Mouse (Mus musculus) kidney, postnatal 0 days (tissue): ENCODE measurements around the gene Golm1. TPM values are rescaled to one million over a fixed set of nuclear protein-coding genes. Genes with fewer than 3 reads are reported as not detected.

Source experiments
- ATAC-seq: fragments of 200-750 bp; cut with Nextera tagmentation; replicated peaks from 2 replicates; pipeline ENCODE4 v1.8.0; 2017; ENCODE audit warnings: low read depth, moderate number of reproducible peaks, moderate TSS enrichment, moderate library complexity; ENCODE audit not compliant: low FRiP score
- DNase-seq: peaks from one replicate; pipeline ENCODE4 v3.0.0-alpha.2; 2016; ENCODE audit warnings: low spot score
- H3K27ac ChIP-seq: fragments of 300-500 bp; sonication (generic); 2 replicates; pipeline ENCODE4 v1.5.1; 2014; ENCODE audit warnings: mild to moderate bottlenecking
- H3K27me3 ChIP-seq: fragments of 300-500 bp; sonication (generic); 2 replicates; pipeline ENCODE4 v1.6.1; 2014; ENCODE audit warnings: low read length, mixed read lengths; ENCODE audit not compliant: insufficient read depth
- H3K36me3 ChIP-seq: fragments of 300-500 bp; sonication (generic); 2 replicates; pipeline ENCODE4 v1.6.1; 2014; ENCODE audit warnings: low read length, mixed read lengths; ENCODE audit not compliant: insufficient read depth
- H3K4me1 ChIP-seq: fragments of 300-500 bp; sonication (generic); replicated peaks from 2 replicates; pipeline ENCODE4 v1.6.1; 2014; ENCODE audit warnings: antibody characterized with exemption, low read length, mixed read lengths; ENCODE audit not compliant: insufficient read depth
- H3K4me2 ChIP-seq: fragments of 300-500 bp; sonication (generic); 2 replicates; pipeline ENCODE4 v1.6.1; 2014; ENCODE audit warnings: mild to moderate bottlenecking, low read length, moderate library complexity, mixed read lengths
- H3K4me3 ChIP-seq: fragments of 300-500 bp; sonication (generic); replicated peaks from 2 replicates; pipeline ENCODE4 v1.5.1; 2014; ENCODE audit warnings: low read depth, low read length
- H3K9ac ChIP-seq: fragments of 300-500 bp; sonication (generic); 2 replicates; pipeline ENCODE4 v1.6.1; 2014; ENCODE audit warnings: low read depth, low read length
- H3K9me3 ChIP-seq: fragments of 300-500 bp; sonication (generic); replicated peaks from 2 replicates; pipeline ENCODE4 v1.6.1; 2016; ENCODE audit warnings: low read length, inconsistent platforms, mixed read lengths
- CTCF ChIP-seq: IDR thresholded peaks from 2 replicates; pipeline ENCODE4 v1.5.1; 2016; ENCODE audit warnings: antibody characterized with exemption, low read depth, mild to moderate bottlenecking, moderate library complexity
- WGBS: fragments of 180-500 bp; shearing (Covaris S2); extraction: QIAGEN DNeasy Blood & Tissue Kit; methylation state at CpG from one replicate; pipeline ENCODE4 v1.1.7; 2014; 5-methylcytosine and 5-hydroxymethylcytosine counted together
- polyA plus RNA-seq: library from polyadenylated mRNA; unstranded; fragments of >200 nt; fragmentation: Nextera tagmentation; extraction: Ambion mirVana; gene quantifications from 2 replicates; pipeline ENCODE4 v1.2.1, GENCODE M21; 2015

The Golm1 gene
- polyA plus RNA-seq, 1 experiment from 2014 or later: 23.0 TPM

- Histone ChIP-seq H3K4me3 (no peak overlapping the region), H3K4me2 (no peak overlapping the region), H3K4me1 (no peaks in the 10 kb centered on the region), H3K27me3 (no peaks in the 10 kb centered on the region), H3K36me3 (no peaks in the 10 kb centered on the region), H3K9me3 (no peaks in the 10 kb centered on the region), H3K9ac (no peak overlapping the region), H3K27ac (no peak overlapping the region)
- ATAC-seq: no peak
- no peak for DNase-seq
- 66% methylated on average over 4 of the region's 4 CpGs for WGBS
- no peak for TF ChIP-seq CTCF
These were observed 4.3 kb upstream of the Golm1 start for GRCm38 (mm10) chr13:59679908-59680307.

DNA sequence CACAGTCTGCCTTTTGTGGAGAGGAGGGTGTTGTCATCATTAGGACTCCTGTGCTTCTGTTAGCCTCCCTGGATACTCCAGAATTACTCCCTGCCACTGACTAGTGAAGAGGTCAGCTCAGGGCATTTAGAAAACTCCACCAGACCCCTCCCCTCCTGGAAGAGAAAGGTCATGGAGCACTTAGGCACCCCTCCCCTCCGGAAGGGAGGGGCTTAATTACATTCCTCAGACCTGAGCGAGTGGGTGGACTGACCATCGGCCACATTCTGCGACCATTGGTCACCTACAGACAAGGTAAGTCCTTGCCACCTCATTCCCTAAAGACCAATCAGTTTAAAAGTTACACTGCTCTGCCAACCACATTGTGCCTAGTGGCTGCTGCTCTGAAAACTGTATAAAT, 3.7 kb upstream of the Golm1 start:
- no peak for ATAC-seq

GRCm38 (mm10) chr13:59676316-59677229, 962 bp upstream of the Golm1 start:
- DNase-seq: no peak
- H3K9me3 ChIP-seq: no peaks in the 10 kb centered on the region
- no peaks in the 10 kb centered on the region for H3K36me3 ChIP-seq
- ATAC-seq: no peak
- H3K27ac ChIP-seq: no peak overlapping the region
- H3K4me2 ChIP-seq: 0 out of 2 replicates have a peak overlapping the region, but pooled peaks have one; percentile 94
- no peak overlapping the region for H3K4me3 ChIP-seq
- H3K27me3 ChIP-seq: no peaks in the 10 kb centered on the region
- no peak overlapping the region for H3K9ac ChIP-seq
- no peak for TF ChIP-seq CTCF
- WGBS: 67% methylated on average over 12 of the region's 12 CpGs
- H3K4me1 ChIP-seq: no peaks in the 10 kb centered on the region

More for the DNA sequence above, 3.7 kb upstream of the Golm1 start:
- H3K9me3 ChIP-seq: no peaks in the 10 kb centered on the region
- H3K27me3 ChIP-seq: no peaks in the 10 kb centered on the region
- WGBS: 30% methylated on average over 4 of the region's 4 CpGs
- no peak overlapping the region for H3K27ac ChIP-seq
- no peak overlapping the region for H3K4me3 ChIP-seq
- DNase-seq: no peak
- no peaks in the 10 kb centered on the region for H3K36me3 ChIP-seq
- no peak for TF ChIP-seq CTCF
- no peak overlapping the region for H3K4me2 ChIP-seq
- H3K9ac ChIP-seq: no peak overlapping the region
- no peaks in the 10 kb centered on the region for H3K4me1 ChIP-seq

GRCm38 (mm10) chr13:59674761-59675150, 855 bp downstream of the Golm1 start:
- Histone ChIP-seq H3K9ac (peak overlapping the region; percentile 70), H3K4me3 (peak overlapping the region; percentile 73), H3K36me3 (no peaks in the 10 kb centered on the region), H3K27ac (0 out of 2 replicates have a peak overlapping the region, but pooled peaks have one; percentile 75), H3K4me1 (no peaks in the 10 kb centered on the region), H3K4me2 (peak overlapping the region; percentile 94), H3K9me3 (no peaks in the 10 kb centered on the region), H3K27me3 (no peaks in the 10 kb centered on the region)
- ATAC-seq (no peak), DNase-seq (peak; percentile 47)
- TF ChIP-seq CTCF: no peak
- WGBS: 5% methylated on average over 13 of the region's 13 CpGs

DNA sequence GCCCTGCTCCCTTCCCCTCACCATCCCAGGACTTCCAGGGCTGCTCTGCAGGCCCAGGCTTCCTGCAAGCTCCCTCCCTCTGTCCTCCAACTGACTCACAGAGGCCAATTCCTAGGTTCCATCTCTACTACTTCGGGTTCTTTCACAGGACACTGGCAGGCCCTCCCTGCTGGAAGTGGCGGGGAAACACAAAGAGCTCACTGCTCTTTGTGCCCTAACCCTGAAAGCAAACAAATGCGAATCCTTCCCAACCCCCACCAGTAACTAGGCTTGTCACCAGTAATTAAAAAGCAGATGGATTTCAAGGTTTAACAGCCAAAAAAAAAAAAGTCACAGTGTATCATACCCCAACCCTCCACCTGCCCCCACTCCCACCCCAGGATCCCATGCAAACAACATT, 1.4 kb downstream of the Golm1 start:
- Histone ChIP-seq H3K27me3 (no peaks in the 10 kb centered on the region), H3K36me3 (no peaks in the 10 kb centered on the region), H3K4me2 (peak overlapping the region; percentile 94), H3K4me3 (peak overlapping the region; percentile 73; the same call in 1 of the 2 replicates), H3K9me3 (no peaks in the 10 kb centered on the region), H3K27ac (no peak overlapping the region), H3K9ac (0 out of 2 replicates have a peak overlapping the region, but pooled peaks have one; percentile 9), H3K4me1 (no peaks in the 10 kb centered on the region)
- TF ChIP-seq CTCF: no peak
- peak; percentile 31 for DNase-seq
- ATAC-seq: no peak
- 19% methylated on average over 3 of the region's 3 CpGs for WGBS

- H3K4me3 ChIP-seq: no peak overlapping the region
- ATAC-seq (no peak), DNase-seq (no peak)
- no peaks in the 10 kb centered on the region for H3K36me3 ChIP-seq
- H3K27ac ChIP-seq: no peak overlapping the region
- TF ChIP-seq CTCF: no peak
- no peaks in the 10 kb centered on the region for H3K27me3 ChIP-seq
- H3K4me1 ChIP-seq: no peaks in the 10 kb centered on the region
- no peaks in the 10 kb centered on the region for H3K9me3 ChIP-seq
- H3K9ac ChIP-seq: no peak overlapping the region
- 59% methylated on average over 7 of the region's 7 CpGs for WGBS
- no peak overlapping the region for H3K4me2 ChIP-seq
These were observed 2.0 kb downstream of the Golm1 start for GRCm38 (mm10) chr13:59673597-59673996.
